Mouse (Mus musculus) subcutaneous adipose tissue, adult 2 months (tissue): ENCODE measurements around the gene Mlf2. TPM values are rescaled to one million over a fixed set of nuclear protein-coding genes. Genes with fewer than 3 reads are reported as not detected.

Experiments used
- polyA plus RNA-seq: library from polyadenylated mRNA; depleted of rRNA; stranded (reverse); fragments of >200 nt; gene quantifications from 2 replicates; pipeline ENCODE4 v1.2.3, GENCODE M21; 2012; ENCODE audit warnings: low replicate concordance; rRNA removed

Mlf2 gene
- polyA plus RNA-seq = 398 and 422 TPM in 2 replicates

GRCm38 (mm10) chr6:124930754-124931524 is at the start of gene Mlf2:
Gene Mlf2, plus strand, starts transcription at chr6:124931386.

GRCm38 (mm10) chr6:124887986-124888385 is 43.2 kb upstream of the Mlf2 start, which contains the start of gene Cd4:
Gene Cd4, minus strand, starts transcription at chr6:124888221.

GRCm38 (mm10) chr6:124911533-124912218 is 19.5 kb upstream of the Mlf2 start, which contains the start of gene Lag3:
Gene Lag3, minus strand, starts transcription at chr6:124911705.

GRCm38 (mm10) chr6:124919695-124920317 is 11.4 kb upstream of the Mlf2 start, which contains the start of gene Ptms:
Gene Ptms, minus strand, starts transcription at chr6:124920103.

GRCm38 (mm10) chr6:124965088-124965719 is 34.0 kb downstream of the Mlf2 start, which contains the start of gene Cops7a:
Gene Cops7a, minus strand, starts transcription at chr6:124965538.

Other genes with a start within 250 kb of the Mlf2 start
- 43.9 and 76.9 TPM in 2 replicates for gene Emg1, start 219.2 kb upstream of the Mlf2 start, polyA plus RNA-seq
- 146 and 173 TPM in 2 replicates for gene Phb2, start 219.1 kb upstream of the Mlf2 start, polyA plus RNA-seq
- 11.4 and 26.9 TPM in 2 replicates for gene Ptpn6, start 192.7 kb upstream of the Mlf2 start, polyA plus RNA-seq
- 190 and 330 TPM in 2 replicates for gene Grcc10, start 190.0 kb upstream of the Mlf2 start, polyA plus RNA-seq
- gene Gm45234, start 175.4 kb upstream of the Mlf2 start, polyA plus RNA-seq = not detected in 2 replicates
- 35.1 and 76.7 TPM in 2 replicates for gene Atn1, start 174.9 kb upstream of the Mlf2 start, polyA plus RNA-seq
- gene Eno2, start 161.7 kb upstream of the Mlf2 start, polyA plus RNA-seq = 7.9 and 22.7 TPM in 2 replicates
- gene Lrrc23, start 151.7 kb upstream of the Mlf2 start, polyA plus RNA-seq = 1.9 and 2.1 TPM in 2 replicates
- gene Spsb2, start 122.7 kb upstream of the Mlf2 start, polyA plus RNA-seq = 20.3 and 27.3 TPM in 2 replicates
- gene Tpi1, start 117.1 kb upstream of the Mlf2 start, polyA plus RNA-seq = 546 and 1,076 TPM in 2 replicates
- 112 and 133 TPM in 2 replicates for gene Usp5, start 101.9 kb upstream of the Mlf2 start, polyA plus RNA-seq
- gene Cdca3, start 101.8 kb upstream of the Mlf2 start, polyA plus RNA-seq = 5.8 and 31.7 TPM in 2 replicates
- gene Gnb3, start 91.1 kb upstream of the Mlf2 start, polyA plus RNA-seq = 0.47 and 1.4 TPM in 2 replicates
- gene P3h3, start 73.6 kb upstream of the Mlf2 start, polyA plus RNA-seq = 23.0 and 97.5 TPM in 2 replicates
- 0.24 and 3.3 TPM in 2 replicates for gene Gpr162, start 67.4 kb upstream of the Mlf2 start, polyA plus RNA-seq
- 0.79 and 2.4 TPM in 2 replicates for gene Cd4, start 43.2 kb upstream of the Mlf2 start, polyA plus RNA-seq
- gene Lag3, start 19.7 kb upstream of the Mlf2 start, polyA plus RNA-seq = 5.0 and 6.7 TPM in 2 replicates
- gene Ptms, start 11.3 kb upstream of the Mlf2 start, polyA plus RNA-seq = 1,311 and 1,715 TPM in 2 replicates
- gene Cops7a, start 34.2 kb downstream of the Mlf2 start, polyA plus RNA-seq = 192 and 221 TPM in 2 replicates
- gene Pianp, start 65.3 kb downstream of the Mlf2 start, polyA plus RNA-seq = 3.7 and 15.6 TPM in 2 replicates
- 49.1 and 77.6 TPM in 2 replicates for gene Zfp384, start 77.8 kb downstream of the Mlf2 start, polyA plus RNA-seq
- 69.3 and 75.0 TPM in 2 replicates for gene Ing4, start 108.4 kb downstream of the Mlf2 start, polyA plus RNA-seq
- gene Acrbp, start 118.3 kb downstream of the Mlf2 start, polyA plus RNA-seq = 11.9 and 31.8 TPM in 2 replicates
- 5.0 and 8.4 TPM in 2 replicates for gene Lpar5, start 136.5 kb downstream of the Mlf2 start, polyA plus RNA-seq
- gene Chd4, start 164.6 kb downstream of the Mlf2 start, polyA plus RNA-seq = 42.0 and 131 TPM in 2 replicates
- gene Nop2, start 200.5 kb downstream of the Mlf2 start, polyA plus RNA-seq = 13.7 and 35.1 TPM in 2 replicates
- gene Iffo1, start 213.9 kb downstream of the Mlf2 start, polyA plus RNA-seq = 32.5 and 35.6 TPM in 2 replicates
- gene Gapdh, start 235.1 kb downstream of the Mlf2 start, polyA plus RNA-seq = 4,033 and 4,268 TPM in 2 replicates